Mouse (Mus musculus): ENCODE measurements around the gene Mettl24. TPM values are rescaled to one million over a fixed set of nuclear protein-coding genes. Genes with fewer than 3 reads are reported as not detected.

The Mettl24 gene
- total RNA-seq, 1 experiment from 2014 or later = not detected

- ATAC-seq (replicated peaks; ENCODE audit: insufficient number of reproducible peaks, low FRiP score, low TSS enrichment, poor library complexity, severe bottlenecking) = no peak
These were observed 4.6 kb upstream of the Mettl24 start for GRCm38 (mm10) chr10:40678477-40678876.

DNA sequence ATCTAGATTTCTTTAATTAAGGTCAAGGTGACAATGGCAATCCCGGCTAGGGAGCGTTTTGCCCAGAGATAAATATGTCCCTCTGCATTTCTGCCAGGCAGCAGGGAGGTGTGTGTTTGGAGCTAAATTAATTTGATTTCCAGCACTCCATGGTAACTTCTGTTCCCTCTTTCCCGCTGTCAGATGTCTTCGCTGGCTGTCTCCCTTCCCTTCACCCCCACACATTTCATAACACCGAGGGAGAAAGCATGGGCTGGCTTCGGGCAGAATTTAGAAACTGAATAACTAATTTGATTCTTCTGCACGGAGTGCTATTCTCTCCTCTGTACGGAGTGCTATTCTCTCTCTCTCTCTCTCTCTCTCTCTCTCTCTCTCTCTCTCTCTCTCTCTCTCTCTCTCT, 612 bp upstream of the Mettl24 start:
- no peak for ATAC-seq (replicated peaks; ENCODE audit: insufficient number of reproducible peaks, low FRiP score, low TSS enrichment, poor library complexity, severe bottlenecking)

- no peak for ATAC-seq (replicated peaks; ENCODE audit: insufficient number of reproducible peaks, low FRiP score, low TSS enrichment, poor library complexity, severe bottlenecking)
These were observed 779 bp downstream of the Mettl24 start for GRCm38 (mm10) chr10:40683868-40684253.

GRCm38 (mm10) chr10:40684326-40684725, 1.2 kb downstream of the Mettl24 start:
- ATAC-seq (replicated peaks; ENCODE audit: insufficient number of reproducible peaks, low FRiP score, low TSS enrichment, poor library complexity, severe bottlenecking) = no peak

GRCm38 (mm10) chr10:40685641-40686040, 2.6 kb downstream of the Mettl24 start:
- no peak for ATAC-seq (replicated peaks; ENCODE audit: insufficient number of reproducible peaks, low FRiP score, low TSS enrichment, poor library complexity, severe bottlenecking)

DNA sequence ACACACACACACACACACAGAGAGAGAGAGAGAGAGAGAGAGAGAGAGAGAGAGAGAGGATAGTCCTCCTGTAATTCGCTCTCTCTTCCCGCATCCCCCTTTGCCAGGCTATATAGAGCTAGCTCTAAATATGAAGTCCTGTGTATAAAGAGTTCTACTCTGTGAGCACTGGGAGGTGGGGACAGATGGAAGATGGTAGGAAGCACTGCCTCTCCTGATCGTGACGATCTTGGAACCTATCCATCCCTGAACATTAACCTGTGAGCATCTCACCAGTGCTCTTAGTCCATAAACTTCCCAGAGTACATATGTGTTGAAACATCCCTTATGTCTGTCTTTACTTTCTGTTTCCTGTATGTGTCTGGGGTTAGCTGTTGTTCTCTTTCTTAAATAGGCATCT, 3.9 kb downstream of the Mettl24 start:
- no peak for ATAC-seq (replicated peaks; ENCODE audit: insufficient number of reproducible peaks, low FRiP score, low TSS enrichment, poor library complexity, severe bottlenecking)

- no peak for ATAC-seq (replicated peaks; ENCODE audit: insufficient number of reproducible peaks, low FRiP score, low TSS enrichment, poor library complexity, severe bottlenecking)
These were observed 4.3 kb downstream of the Mettl24 start for GRCm38 (mm10) chr10:40687407-40687806.

DNA sequence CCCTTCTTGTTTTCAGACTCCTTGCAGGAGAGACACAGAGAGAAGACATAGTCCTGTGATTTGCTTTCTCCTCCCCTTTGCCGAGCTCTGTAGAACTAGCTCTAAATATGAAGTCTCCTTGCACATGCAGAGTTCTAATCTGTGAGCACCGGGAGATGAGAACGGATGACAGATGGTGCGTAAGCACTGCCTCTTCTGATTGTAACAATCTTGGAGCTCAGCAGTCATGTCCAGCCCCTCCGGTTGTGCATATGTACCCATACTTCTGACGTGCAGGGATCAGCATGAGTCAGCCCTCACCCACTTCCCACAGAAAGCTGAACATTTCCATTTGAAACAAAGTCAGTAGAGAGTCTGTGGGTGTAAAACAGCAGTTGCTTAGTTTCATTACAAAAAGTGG, 5.2 kb downstream of the Mettl24 start:
- ATAC-seq (replicated peaks; ENCODE audit: insufficient number of reproducible peaks, low FRiP score, low TSS enrichment, poor library complexity, severe bottlenecking) = no peak

DNA sequence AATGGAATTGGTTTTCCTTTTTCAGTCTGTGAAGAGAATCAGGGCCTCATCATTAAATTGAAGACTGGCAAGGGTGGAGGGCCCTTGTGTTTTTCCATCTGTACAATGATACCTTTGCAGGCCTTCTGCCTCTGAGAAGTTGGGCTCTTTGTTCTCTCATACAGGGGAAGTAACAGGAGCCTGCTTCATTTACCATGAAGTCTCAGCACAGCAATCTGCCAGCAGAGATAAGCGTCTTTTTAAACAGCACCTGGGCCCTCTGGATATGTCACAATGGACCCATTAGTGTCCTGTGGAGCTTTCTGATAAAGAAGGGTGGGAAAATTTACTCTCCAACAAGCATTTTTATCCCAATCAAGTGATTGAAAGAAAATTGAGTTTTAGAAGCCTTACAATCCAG, 5.8 kb downstream of the Mettl24 start:
- ATAC-seq (replicated peaks; ENCODE audit: insufficient number of reproducible peaks, low FRiP score, low TSS enrichment, poor library complexity, severe bottlenecking) = no peak

- no peak for ATAC-seq (replicated peaks; ENCODE audit: insufficient number of reproducible peaks, low FRiP score, low TSS enrichment, poor library complexity, severe bottlenecking)
These were observed 15.6 kb downstream of the Mettl24 start for GRCm38 (mm10) chr10:40698652-40699051.

- ATAC-seq (replicated peaks; ENCODE audit: insufficient number of reproducible peaks, low FRiP score, low TSS enrichment, poor library complexity, severe bottlenecking) = no peak
These were observed 28.0 kb downstream of the Mettl24 start for GRCm38 (mm10) chr10:40711127-40711526.

GRCm38 (mm10) chr10:40713018-40713608, 30.0 kb downstream of the Mettl24 start:
- ATAC-seq (replicated peaks; ENCODE audit: insufficient number of reproducible peaks, low FRiP score, low TSS enrichment, poor library complexity, severe bottlenecking) = no peak

GRCm38 (mm10) chr10:40713829-40714228, 30.7 kb downstream of the Mettl24 start:
- ATAC-seq (replicated peaks; ENCODE audit: insufficient number of reproducible peaks, low FRiP score, low TSS enrichment, poor library complexity, severe bottlenecking) = no peak

DNA sequence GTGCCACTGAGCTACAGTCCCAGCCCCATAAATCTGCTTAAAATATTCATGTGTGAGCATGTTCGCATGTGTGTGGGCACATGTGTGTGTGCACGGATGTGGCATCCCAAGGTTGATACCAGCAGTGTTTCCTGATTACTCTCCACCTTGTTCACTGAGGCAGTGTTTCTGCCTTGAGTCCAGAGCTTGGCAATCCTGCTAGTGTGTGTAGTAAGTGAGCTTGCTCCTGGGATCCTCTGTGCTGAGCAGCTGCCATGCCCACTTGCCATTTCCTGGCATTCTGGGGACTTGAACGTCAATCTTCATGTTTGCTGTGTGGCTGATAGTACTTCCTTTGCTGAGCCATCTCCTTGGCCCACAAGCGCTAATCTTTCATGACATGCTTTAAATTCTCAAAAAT, 32.1 kb downstream of the Mettl24 start:
- ATAC-seq (replicated peaks; ENCODE audit: insufficient number of reproducible peaks, low FRiP score, low TSS enrichment, poor library complexity, severe bottlenecking) = no peak

DNA sequence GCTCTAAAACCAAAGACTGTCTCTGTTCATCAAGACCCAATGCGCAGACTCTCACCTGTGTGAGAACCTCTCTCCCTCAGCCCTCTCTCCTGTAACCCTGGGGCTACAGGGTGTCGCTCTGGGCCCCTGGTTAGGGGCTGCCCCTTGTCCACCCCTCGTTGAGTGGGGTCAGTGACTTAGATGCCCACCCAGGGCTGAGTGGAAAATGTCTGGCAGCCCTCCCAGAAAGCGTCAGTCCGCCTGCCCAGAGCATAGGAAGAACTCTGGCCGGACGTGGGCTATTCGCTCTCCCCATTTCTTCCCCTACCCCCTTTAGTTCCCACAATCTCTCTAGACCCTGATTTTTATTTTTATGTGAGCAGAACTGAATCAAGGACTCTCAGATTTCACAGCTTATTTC, 33.2 kb downstream of the Mettl24 start:
- no peak for ATAC-seq (replicated peaks; ENCODE audit: insufficient number of reproducible peaks, low FRiP score, low TSS enrichment, poor library complexity, severe bottlenecking)

GRCm38 (mm10) chr10:40716713-40717112, 33.6 kb downstream of the Mettl24 start:
- no peak for ATAC-seq (replicated peaks; ENCODE audit: insufficient number of reproducible peaks, low FRiP score, low TSS enrichment, poor library complexity, severe bottlenecking)

GRCm38 (mm10) chr10:40718362-40718761, 35.3 kb downstream of the Mettl24 start:
- no peak for ATAC-seq (replicated peaks; ENCODE audit: insufficient number of reproducible peaks, low FRiP score, low TSS enrichment, poor library complexity, severe bottlenecking)

DNA sequence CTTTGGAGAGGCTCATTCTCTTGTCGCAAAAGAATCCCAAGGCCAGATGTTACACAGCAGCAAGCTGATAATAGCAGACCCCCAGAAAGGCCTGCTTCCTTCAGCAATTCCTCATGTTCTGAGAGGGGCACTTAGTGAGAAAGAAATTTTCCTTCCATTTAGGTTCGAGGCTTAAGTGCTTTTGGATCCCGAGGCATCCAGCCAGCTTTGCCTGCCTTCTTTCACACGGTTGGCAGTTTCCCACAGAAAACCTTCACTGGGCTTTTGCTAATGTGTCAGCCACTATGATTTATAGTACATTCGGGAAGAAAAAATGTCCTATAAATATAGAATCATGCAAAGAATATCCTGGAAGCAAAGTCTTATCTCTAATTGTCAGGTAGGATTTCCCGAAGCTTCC, 36.0 kb downstream of the Mettl24 start:
- no peak for ATAC-seq (replicated peaks; ENCODE audit: insufficient number of reproducible peaks, low FRiP score, low TSS enrichment, poor library complexity, severe bottlenecking)

DNA sequence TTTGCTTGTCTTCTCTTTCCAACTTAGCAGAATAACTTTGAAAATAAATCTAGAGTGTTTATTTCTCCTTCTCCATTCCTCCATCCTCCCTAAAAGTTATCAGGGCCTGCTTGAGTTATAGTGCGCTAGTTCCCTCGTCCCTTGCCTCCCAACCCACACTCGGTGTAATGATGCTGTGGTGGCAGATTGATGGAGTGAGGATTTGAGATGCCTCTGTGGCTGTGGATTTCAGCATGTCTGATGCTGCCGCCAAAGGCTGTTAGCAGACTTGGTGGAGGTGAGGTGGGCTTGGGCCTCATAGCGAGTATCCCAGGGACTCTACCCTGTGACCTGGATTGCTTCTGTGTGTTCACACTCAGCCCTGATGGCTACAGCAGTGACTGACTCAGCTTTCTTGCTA, 37.8 kb downstream of the Mettl24 start:
- ATAC-seq (replicated peaks; ENCODE audit: insufficient number of reproducible peaks, low FRiP score, low TSS enrichment, poor library complexity, severe bottlenecking) = no peak

- ATAC-seq (replicated peaks; ENCODE audit: insufficient number of reproducible peaks, low FRiP score, low TSS enrichment, poor library complexity, severe bottlenecking) = no peak
These were observed 41.3 kb downstream of the Mettl24 start for GRCm38 (mm10) chr10:40724342-40724741.

GRCm38 (mm10) chr10:40725066-40725465, 42.0 kb downstream of the Mettl24 start:
- ATAC-seq (replicated peaks; ENCODE audit: insufficient number of reproducible peaks, low FRiP score, low TSS enrichment, poor library complexity, severe bottlenecking) = no peak

All from monocyte, adult 5-6 weeks (primary cell).